In genomic region chr1:55661381-55661780, GRCm38 (mm10) we compare ENCODE assay signal across 28 mouse cellular contexts.
"Had no signal": no experiment of that assay in that cellular context is flagged by ENCODE, and none has a peak within 500 bp of the region (broad histone marks: within the 10 kb centered on the region; RNA-seq: fewer than 3 reads in every experiment).

No protein-coding gene starts in this region.

- H3K9ac ChIP-seq: heart, embryonic 13.5 days; heart, embryonic 15.5 days; hindbrain, embryonic 13.5 days; hindbrain, embryonic 15.5 days; kidney, embryonic 15.5 days; limb, embryonic 13.5 days; limb, embryonic 15.5 days; liver, embryonic 12.5 days; liver, embryonic 14.5 days had no signal

- H3K9me3 ChIP-seq: heart, embryonic 13.5 days; heart, embryonic 15.5 days; hindbrain, embryonic 13.5 days; hindbrain, embryonic 15.5 days; kidney, embryonic 15.5 days; limb, embryonic 13.5 days; limb, embryonic 15.5 days; liver, embryonic 12.5 days had no signal

- DNase-seq: gastrocnemius, adult 2 months; gastrocnemius, postnatal 10 days; gastrocnemius, postnatal 25 days; heart, adult 11 months; heart, adult 2 months; heart, postnatal 14 days; heart, postnatal 36 days; kidney, adult 11 months; kidney, adult 2 months; kidney, adult 9 months; kidney, postnatal 14 days; kidney, postnatal 36 days; layer of hippocampus, adult 9-11 months; layer of hippocampus, postnatal 36 days; left cerebral cortex, postnatal 4 days had no signal

- H3K27ac ChIP-seq: gastrocnemius, adult 2 months; heart, adult 2 months; heart, embryonic 13.5 days; heart, embryonic 15.5 days; hindbrain, embryonic 13.5 days; hindbrain, embryonic 15.5 days; hindbrain, postnatal 0 days; kidney, embryonic 15.5 days; kidney, postnatal 0 days; limb, embryonic 13.5 days; limb, embryonic 15.5 days; liver, embryonic 12.5 days; liver, embryonic 14.5 days had no signal

- H3K4me1 ChIP-seq: heart, embryonic 13.5 days; heart, embryonic 15.5 days; liver, embryonic 12.5 days had no signal

- H3K4me2 ChIP-seq: heart, embryonic 11.5 days; heart, embryonic 13.5 days; heart, embryonic 15.5 days; hindbrain, embryonic 13.5 days; hindbrain, embryonic 15.5 days; kidney, embryonic 15.5 days; limb, embryonic 13.5 days; limb, embryonic 15.5 days; liver, embryonic 12.5 days had no signal

- H3K36me3 ChIP-seq: heart, embryonic 13.5 days; heart, embryonic 15.5 days; hindbrain, embryonic 13.5 days; hindbrain, embryonic 15.5 days; kidney, embryonic 15.5 days; limb, embryonic 13.5 days; limb, embryonic 15.5 days; liver, embryonic 12.5 days had no signal

- ATAC-seq: hindbrain, postnatal 0 days; intestine, embryonic 16.5 days; liver, embryonic 12.5 days had no signal

- H3K27me3 ChIP-seq: heart, embryonic 13.5 days; heart, embryonic 15.5 days; hindbrain, embryonic 15.5 days; kidney, embryonic 15.5 days; limb, embryonic 13.5 days; limb, embryonic 15.5 days; liver, embryonic 12.5 days had no signal

- H3K4me3 ChIP-seq: gastrocnemius, adult 2 months; heart, adult 2 months; heart, embryonic 13.5 days; heart, embryonic 15.5 days; hindbrain, embryonic 13.5 days; hindbrain, embryonic 15.5 days; kidney, embryonic 15.5 days; limb, embryonic 13.5 days; limb, embryonic 15.5 days; liver, embryonic 12.5 days had no signal
